Mouse (Mus musculus): ENCODE measurements around the gene Stra8. TPM values are rescaled to one million over a fixed set of nuclear protein-coding genes. Genes with fewer than 3 reads are reported as not detected.

Stra8 gene
- polyA plus RNA-seq, 1 experiment from 2014 or later = not detected

GRCm38 (mm10) chr6:34884724-34885123 lies 35.2 kb upstream of the Stra8 start:
- Histone ChIP-seq H3K4me2 (replicated peaks) (no peak overlapping the region), H3K4me1 (peaks cover 14% of the 10 kb centered on the region), H3K9me3 (no peaks in the 10 kb centered on the region), H3K9ac (no peak overlapping the region), H3K27me3 (replicated peaks) (no peaks in the 10 kb centered on the region), H3K4me3 (no peak overlapping the region), H3K27ac (no peak overlapping the region), H3K36me3 (peaks cover 46% of the 10 kb centered on the region)
- ATAC-seq (ENCODE audit: low FRiP score, low read depth) = no peak
- 83% methylated on average over 7 of the region's 7 CpGs for WGBS

GRCm38 (mm10) chr6:34887131-34887850 lies 32.7 kb upstream of the Stra8 start:
- H3K4me2 ChIP-seq (replicated peaks) = no peak overlapping the region
- H3K27me3 ChIP-seq (replicated peaks) = no peaks in the 10 kb centered on the region
- H3K27ac ChIP-seq = no peak overlapping the region
- no peaks in the 10 kb centered on the region for H3K9me3 ChIP-seq
- no peak overlapping the region; the same call in 1 of the 2 replicates for H3K9ac ChIP-seq
- H3K4me1 ChIP-seq = peaks cover 14% of the 10 kb centered on the region
- peak; percentile 73 for ATAC-seq (ENCODE audit: low FRiP score, low read depth)
- no peak overlapping the region for H3K4me3 ChIP-seq
- peaks cover 61% of the 10 kb centered on the region for H3K36me3 ChIP-seq
- WGBS = 38% methylated on average over 6 of the region's 6 CpGs

DNA sequence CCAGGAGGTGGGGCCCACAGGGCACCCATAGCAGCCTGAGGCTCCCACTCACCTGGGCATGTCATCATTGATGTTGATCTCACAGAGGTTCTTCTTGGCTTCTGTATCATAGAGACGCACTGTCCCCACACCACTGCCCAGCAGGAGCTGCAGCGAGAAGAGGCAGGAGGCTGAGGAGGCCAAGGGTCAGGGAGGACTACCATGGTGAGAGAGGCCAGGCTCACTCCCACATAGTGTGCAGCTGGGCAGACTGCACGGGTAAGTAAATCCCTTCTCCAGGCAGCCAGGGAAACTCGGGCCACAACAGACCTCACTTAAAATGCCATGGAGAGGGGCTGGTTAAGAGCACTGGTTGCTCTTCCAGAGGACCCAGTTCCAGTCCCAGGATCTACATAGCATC lies 30.8 kb upstream of the Stra8 start:
- Histone ChIP-seq H3K4me1 (peaks cover 14% of the 10 kb centered on the region), H3K9ac (no peak overlapping the region), H3K9me3 (no peaks in the 10 kb centered on the region), H3K36me3 (peaks cover 65% of the 10 kb centered on the region), H3K4me2 (replicated peaks) (no peak overlapping the region), H3K27ac (no peak overlapping the region), H3K4me3 (no peak overlapping the region), H3K27me3 (replicated peaks) (no peaks in the 10 kb centered on the region)
- no peak for ATAC-seq (ENCODE audit: low FRiP score, low read depth)
- 68% methylated on average over 4 of the region's 4 CpGs for WGBS

GRCm38 (mm10) chr6:34895569-34895968 lies 24.4 kb upstream of the Stra8 start:
- no peaks in the 10 kb centered on the region for H3K27me3 ChIP-seq (replicated peaks)
- no peak overlapping the region for H3K4me2 ChIP-seq (replicated peaks)
- H3K9me3 ChIP-seq = no peaks in the 10 kb centered on the region
- H3K4me1 ChIP-seq = no peaks in the 10 kb centered on the region; the same call in 1 of the 2 replicates
- peaks cover 67% of the 10 kb centered on the region for H3K36me3 ChIP-seq
- H3K4me3 ChIP-seq = no peak overlapping the region
- H3K27ac ChIP-seq = no peak overlapping the region
- H3K9ac ChIP-seq = no peak overlapping the region
- WGBS = 88% methylated on average over 7 of the region's 7 CpGs
- no peak for ATAC-seq (ENCODE audit: low FRiP score, low read depth)

GRCm38 (mm10) chr6:34896168-34896780 lies 23.7 kb upstream of the Stra8 start:
- Histone ChIP-seq H3K4me1 (no peaks in the 10 kb centered on the region; the same call in 1 of the 2 replicates), H3K4me3 (no peak overlapping the region), H3K27me3 (replicated peaks) (no peaks in the 10 kb centered on the region), H3K9ac (no peak overlapping the region), H3K27ac (no peak overlapping the region), H3K9me3 (no peaks in the 10 kb centered on the region), H3K4me2 (replicated peaks) (no peak overlapping the region), H3K36me3 (peaks cover 65% of the 10 kb centered on the region)
- no peak for ATAC-seq (ENCODE audit: low FRiP score, low read depth)
- WGBS = 59% methylated on average over 16 of the region's 16 CpGs

DNA sequence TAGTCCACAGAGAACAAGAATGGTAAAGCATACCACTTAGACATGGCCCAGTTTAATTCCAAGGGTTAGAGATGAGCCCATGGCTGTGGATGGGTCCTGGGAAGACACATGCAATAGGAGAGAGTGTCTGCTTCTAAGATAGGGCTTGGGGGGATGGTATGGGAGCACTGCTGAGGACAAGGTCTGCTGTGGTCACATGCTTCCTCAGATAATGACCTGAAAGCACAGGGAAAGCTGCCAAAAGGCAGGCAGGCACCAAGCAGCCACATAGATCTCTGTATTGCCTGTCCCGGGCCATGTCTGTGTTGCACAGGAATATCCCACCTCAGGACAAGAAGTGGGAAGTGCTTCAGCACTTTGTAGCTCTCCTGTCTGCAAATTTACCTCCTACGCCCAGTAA lies 20.8 kb upstream of the Stra8 start:
- no peak overlapping the region for H3K4me2 ChIP-seq (replicated peaks)
- no peaks in the 10 kb centered on the region for H3K27me3 ChIP-seq (replicated peaks)
- H3K36me3 ChIP-seq = peaks cover 52% of the 10 kb centered on the region
- no peak for ATAC-seq (ENCODE audit: low FRiP score, low read depth)
- no peaks in the 10 kb centered on the region for H3K9me3 ChIP-seq
- no peak overlapping the region for H3K27ac ChIP-seq
- 93% methylated on average over 2 of the region's 2 CpGs for WGBS
- no peak overlapping the region for H3K4me3 ChIP-seq
- H3K9ac ChIP-seq = no peak overlapping the region
- H3K4me1 ChIP-seq = no peaks in the 10 kb centered on the region; the same call in 1 of the 2 replicates

GRCm38 (mm10) chr6:34900990-34901389 lies 19.0 kb upstream of the Stra8 start:
- ATAC-seq (ENCODE audit: low FRiP score, low read depth) = no peak
- H3K4me2 ChIP-seq (replicated peaks) = no peak overlapping the region
- no peaks in the 10 kb centered on the region; the same call in 1 of the 2 replicates for H3K4me1 ChIP-seq
- 64% methylated on average over 2 of the region's 2 CpGs for WGBS
- H3K9ac ChIP-seq = no peak overlapping the region
- no peaks in the 10 kb centered on the region for H3K27me3 ChIP-seq (replicated peaks)
- H3K4me3 ChIP-seq = no peak overlapping the region
- H3K36me3 ChIP-seq = peaks cover 51% of the 10 kb centered on the region
- no peak overlapping the region for H3K27ac ChIP-seq
- no peaks in the 10 kb centered on the region for H3K9me3 ChIP-seq

DNA sequence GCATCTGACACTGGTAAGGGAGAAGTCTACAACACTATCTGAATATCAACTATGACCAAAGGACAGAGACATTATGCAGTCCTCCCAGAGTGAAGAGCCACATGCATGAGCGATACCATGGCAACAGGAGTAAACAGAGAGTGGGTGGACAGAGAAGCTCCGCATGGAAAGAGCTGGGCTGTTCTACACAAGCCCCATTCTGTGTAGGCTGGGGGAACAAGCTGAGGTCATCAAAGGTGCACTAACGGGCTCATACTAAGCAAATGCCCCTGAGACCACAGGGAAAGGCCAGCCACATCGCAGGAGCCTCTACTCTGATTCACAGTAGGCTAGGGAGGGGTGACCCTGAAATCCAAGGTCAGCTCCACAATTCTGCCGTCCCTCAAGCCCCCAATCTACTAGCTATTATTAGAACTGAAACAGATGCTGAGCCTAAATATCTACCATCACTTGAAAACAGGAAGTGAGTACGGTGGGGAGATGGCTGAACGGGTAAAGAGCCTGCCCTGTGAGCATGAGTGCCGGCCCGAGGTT lies 18.0 kb upstream of the Stra8 start:
- Histone ChIP-seq H3K27ac (no peak overlapping the region), H3K4me3 (no peak overlapping the region), H3K9ac (no peak overlapping the region), H3K4me2 (replicated peaks) (no peak overlapping the region), H3K4me1 (no peaks in the 10 kb centered on the region), H3K9me3 (no peaks in the 10 kb centered on the region), H3K27me3 (replicated peaks) (no peaks in the 10 kb centered on the region), H3K36me3 (peaks cover 58% of the 10 kb centered on the region)
- 72% methylated on average over 9 of the region's 9 CpGs for WGBS
- ATAC-seq (ENCODE audit: low FRiP score, low read depth) = no peak

- Histone ChIP-seq H3K4me3 (no peak overlapping the region), H3K27ac (no peak overlapping the region), H3K36me3 (peaks cover 64% of the 10 kb centered on the region), H3K9me3 (no peaks in the 10 kb centered on the region), H3K4me2 (replicated peaks) (no peak overlapping the region), H3K27me3 (replicated peaks) (no peaks in the 10 kb centered on the region), H3K9ac (no peak overlapping the region), H3K4me1 (no peaks in the 10 kb centered on the region)
- ATAC-seq (ENCODE audit: low FRiP score, low read depth) = no peak
- WGBS = 89% methylated on average over 7 of the region's 7 CpGs
Measured at GRCm38 (mm10) chr6:34902578-34902977, 17.4 kb upstream of the Stra8 start.

DNA sequence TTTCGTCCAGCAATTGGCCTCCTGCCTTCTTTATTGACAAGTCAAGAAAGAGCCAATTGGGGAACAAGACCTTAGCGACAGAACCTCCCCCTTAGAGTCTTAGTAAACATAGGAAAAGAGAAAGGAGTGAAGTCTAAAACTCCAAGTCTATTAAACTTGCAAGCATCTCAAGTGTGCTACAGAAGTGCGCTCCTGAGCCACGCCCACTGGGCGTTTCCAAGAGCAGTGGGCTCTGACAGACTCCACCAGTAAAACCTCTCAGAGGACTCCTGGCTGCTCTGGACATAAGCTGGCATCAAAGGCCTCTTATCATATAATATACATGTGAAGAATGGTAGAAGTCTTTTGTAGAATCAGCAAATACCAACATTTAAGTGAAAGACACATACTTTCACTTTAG lies 16.5 kb upstream of the Stra8 start:
- no peak for ATAC-seq (ENCODE audit: low FRiP score, low read depth)
- Histone ChIP-seq H3K27ac (no peak overlapping the region), H3K9ac (no peak overlapping the region), H3K36me3 (peaks cover 62% of the 10 kb centered on the region), H3K9me3 (no peaks in the 10 kb centered on the region), H3K4me3 (no peak overlapping the region), H3K4me2 (replicated peaks) (no peak overlapping the region), H3K27me3 (replicated peaks) (no peaks in the 10 kb centered on the region), H3K4me1 (no peaks in the 10 kb centered on the region)
- 84% methylated on average over 5 of the region's 5 CpGs for WGBS

- peaks cover 62% of the 10 kb centered on the region for H3K36me3 ChIP-seq
- H3K9me3 ChIP-seq = no peaks in the 10 kb centered on the region
- no peaks in the 10 kb centered on the region for H3K27me3 ChIP-seq (replicated peaks)
- WGBS = 92% methylated on average over 10 of the region's 10 CpGs
- no peak overlapping the region for H3K4me3 ChIP-seq
- no peak for ATAC-seq (ENCODE audit: low FRiP score, low read depth)
- no peak overlapping the region for H3K9ac ChIP-seq
- no peak overlapping the region for H3K4me2 ChIP-seq (replicated peaks)
- no peaks in the 10 kb centered on the region; the same call in 1 of the 2 replicates for H3K4me1 ChIP-seq
- no peak overlapping the region for H3K27ac ChIP-seq
Measured at GRCm38 (mm10) chr6:34903851-34904250, 16.1 kb upstream of the Stra8 start.

- no peak overlapping the region for H3K9ac ChIP-seq
- 92% methylated on average over 6 of the region's 6 CpGs for WGBS
- H3K4me2 ChIP-seq (replicated peaks) = no peak overlapping the region
- peaks cover 57% of the 10 kb centered on the region for H3K36me3 ChIP-seq
- H3K27me3 ChIP-seq (replicated peaks) = no peaks in the 10 kb centered on the region
- no peaks in the 10 kb centered on the region for H3K9me3 ChIP-seq
- H3K27ac ChIP-seq = no peak overlapping the region
- no peak for ATAC-seq (ENCODE audit: low FRiP score, low read depth)
- H3K4me3 ChIP-seq = no peak overlapping the region
- peaks cover 1% of the 10 kb centered on the region; the same call in 1 of the 2 replicates for H3K4me1 ChIP-seq
Measured at GRCm38 (mm10) chr6:34904361-34904760, 15.6 kb upstream of the Stra8 start.

Data from neural tube, embryonic 12.5 days (tissue).